Mouse (Mus musculus) sigmoid colon, adult 10 weeks (tissue): Measurements from ENCODE around the gene Cpt2. TPM values are rescaled to one million over a fixed set of nuclear protein-coding genes. Genes with fewer than 3 reads are reported as not detected.

ENCODE experiments used
- polyA plus RNA-seq: library from polyadenylated mRNA; stranded (reverse); fragments of 350-450 nt; fragmentation: Illumina TruSeq; extraction: RNeasy Lipid Tissue Mini Kit (QIAGEN cat#74804); gene quantifications from one replicate; pipeline ENCODE4 v1.2.3, GENCODE M21; 2014; ENCODE audit warnings: low read depth, low replicate concordance

The Cpt2 gene
- polyA plus RNA-seq: 128 TPM

DNA sequence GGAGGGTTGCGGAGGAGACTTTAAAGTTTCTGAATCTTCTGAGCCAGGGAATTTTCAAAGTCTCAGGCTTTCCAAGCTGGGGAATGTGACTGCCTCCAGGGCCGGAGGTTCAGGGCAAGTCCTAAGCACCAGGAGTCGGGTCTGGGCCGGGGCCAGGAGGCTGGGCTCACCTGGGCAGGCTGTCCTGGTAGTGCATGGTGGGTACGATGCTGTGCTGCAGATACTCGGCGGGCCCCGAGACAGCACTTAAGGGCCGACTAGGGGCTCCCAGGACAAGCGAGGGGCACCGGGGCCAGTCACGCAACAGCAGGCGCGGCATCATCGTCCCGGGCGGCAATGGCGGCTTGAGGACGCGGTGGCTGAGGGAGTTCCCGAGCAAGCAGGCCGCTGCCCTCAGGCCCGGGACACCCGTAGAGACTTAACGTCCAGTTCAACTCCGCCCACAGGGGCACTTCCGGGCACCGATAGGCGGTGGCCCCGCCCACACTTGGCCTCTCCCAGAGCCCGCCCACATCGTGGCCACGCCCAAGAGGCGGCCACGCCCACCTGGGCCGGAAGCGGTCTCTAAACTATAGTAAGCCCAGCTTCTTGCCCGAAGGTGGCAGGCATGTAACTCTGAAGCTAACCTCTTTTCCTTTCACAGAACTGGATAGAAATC lies at the start of gene Cpt2:
Cpt2 (minus strand) TSS at position 466 of the 658 bp plus-strand sequence.

DNA sequence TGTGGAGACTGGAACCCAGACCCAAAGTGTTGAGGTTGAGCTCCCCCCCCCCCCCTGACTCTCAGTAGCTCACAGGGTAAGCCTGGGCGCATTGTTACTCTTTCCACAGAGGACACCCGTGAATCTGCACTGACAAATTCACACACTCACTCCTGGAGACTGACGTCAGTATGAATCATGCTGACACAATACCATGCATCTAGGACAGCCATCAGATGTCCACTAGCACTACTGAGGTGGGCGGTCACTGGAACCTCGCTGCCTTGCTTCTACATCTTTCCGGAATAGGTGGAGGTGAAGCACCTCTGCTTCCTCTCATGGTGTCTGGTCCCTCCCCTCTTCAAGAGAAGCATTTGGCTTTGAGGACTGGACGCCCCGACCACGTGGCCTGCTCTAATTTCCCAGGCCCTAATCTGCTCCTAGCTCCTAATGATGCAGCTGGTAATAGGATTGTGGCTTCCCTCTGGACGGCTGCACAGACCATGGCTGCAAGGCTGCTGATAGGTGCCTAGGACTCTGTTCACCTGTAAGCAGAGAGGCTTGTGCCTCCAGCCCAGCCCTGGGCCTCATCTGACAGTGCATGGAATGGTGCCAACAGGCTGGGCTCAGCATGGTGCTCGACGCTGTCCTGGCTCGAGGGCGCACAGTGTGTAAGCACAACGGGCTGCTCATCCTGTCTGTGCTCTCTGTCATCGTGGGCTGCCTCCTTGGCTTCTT lies 44.7 kb upstream of the Cpt2 start, which contains the start of gene Slc1a7:
Slc1a7 (plus strand) TSS at position 367 of the 717 bp plus-strand sequence.

DNA sequence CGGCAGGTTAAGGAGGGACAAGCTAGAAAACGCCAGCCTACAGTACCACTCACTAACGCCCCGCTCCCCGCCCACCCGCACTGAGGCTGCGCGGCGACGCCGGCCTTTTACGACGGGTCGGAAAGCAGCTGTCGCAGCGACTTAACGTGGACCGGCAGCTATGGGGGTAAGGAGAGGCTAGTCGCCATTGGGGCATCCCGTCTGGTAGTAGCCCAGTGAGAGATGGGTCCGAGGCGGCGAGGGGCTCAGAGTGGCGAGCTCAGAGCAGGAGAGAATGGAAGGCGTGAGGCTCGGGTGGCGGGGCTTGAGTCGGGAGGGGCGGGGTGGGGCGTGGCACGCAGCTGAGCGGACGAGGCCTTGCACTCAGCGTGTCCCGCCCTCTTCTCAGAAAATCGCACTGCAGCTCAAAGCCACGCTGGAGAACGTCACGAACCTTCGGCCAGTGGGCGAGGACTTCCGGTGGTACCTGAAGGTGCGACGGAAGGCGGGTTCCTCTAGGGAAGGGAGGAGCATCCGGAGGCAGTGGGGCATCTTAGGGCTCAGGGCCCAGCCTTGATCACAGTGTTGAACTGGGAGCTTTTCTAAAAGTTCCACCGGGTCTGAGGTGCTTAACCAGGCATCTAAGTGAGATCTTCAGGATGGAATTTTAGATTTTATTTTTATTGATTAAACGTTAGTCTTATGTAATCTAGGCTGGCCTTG lies 33.5 kb downstream of the Cpt2 start, which contains the start of gene 0610037L13Rik:
0610037L13Rik (plus strand) TSS at position 83 of the 702 bp plus-strand sequence.

DNA sequence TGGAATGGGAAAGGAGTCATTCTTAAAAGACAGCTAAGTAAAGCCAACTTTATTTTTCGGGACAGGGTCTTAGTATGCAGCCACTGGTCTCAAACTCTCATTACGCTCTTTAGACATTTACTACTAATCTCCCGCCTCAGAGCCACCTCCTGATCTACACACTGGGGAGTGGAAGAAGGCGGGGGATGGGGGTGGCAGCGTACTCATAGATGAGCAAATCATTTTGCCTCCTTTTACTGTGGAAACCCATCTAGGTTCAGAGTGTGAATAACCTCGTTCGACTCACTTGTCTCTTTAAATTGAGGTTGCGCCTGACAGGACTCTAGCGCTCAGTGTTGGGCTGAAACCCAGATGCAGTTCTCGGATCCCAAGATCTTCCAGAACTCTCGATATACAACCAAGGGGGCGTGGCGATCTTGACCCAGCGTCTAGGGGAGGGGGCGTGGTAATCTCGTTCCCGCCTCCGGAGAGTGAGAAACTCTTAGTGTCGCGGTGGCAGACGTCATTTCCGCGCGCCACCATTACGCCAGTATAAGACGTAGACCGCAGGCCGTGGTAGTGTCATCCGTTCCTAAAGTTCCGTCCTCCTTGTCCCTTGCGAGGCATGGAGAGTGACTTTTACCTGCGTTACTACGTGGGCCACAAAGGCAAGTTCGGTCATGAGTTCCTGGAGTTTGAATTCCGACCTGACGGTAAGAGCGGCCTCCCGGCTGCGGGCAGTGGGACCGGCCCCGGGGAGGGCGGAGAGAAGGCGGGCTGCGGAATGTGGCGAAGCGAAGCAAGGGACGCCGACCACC lies 44.0 kb downstream of the Cpt2 start, which contains the start of gene Magoh:
Magoh (plus strand) TSS at position 502 of the 797 bp plus-strand sequence.

Other genes with a start within 250 kb of the Cpt2 start
- not detected for gene Dmrtb1, start 239.4 kb downstream of the Cpt2 start, polyA plus RNA-seq
- 1.7 TPM for gene Lrp8, start 121.3 kb downstream of the Cpt2 start, polyA plus RNA-seq
- gene Magoh, start 43.9 kb downstream of the Cpt2 start, polyA plus RNA-seq: 155 TPM
- 33.1 TPM for gene 0610037L13Rik, start 33.8 kb downstream of the Cpt2 start, polyA plus RNA-seq
- not detected for gene Slc1a7, start 44.7 kb upstream of the Cpt2 start, polyA plus RNA-seq
- 1.7 TPM for gene Podn, start 172.8 kb upstream of the Cpt2 start, polyA plus RNA-seq
- gene Scp2, start 221.4 kb upstream of the Cpt2 start, polyA plus RNA-seq: 295 TPM
- 6.5 TPM for gene Echdc2, start 241.8 kb upstream of the Cpt2 start, polyA plus RNA-seq